Comparison of ENCODE assay signal across 16 mouse cellular contexts in genomic region chr19:4749975-4750374, GRCm38 (mm10). TPM values are rescaled to one million over a fixed set of nuclear protein-coding genes. Genes with fewer than 3 reads are reported as not detected.
"Had no signal": no experiment of that assay in that cellular context is flagged by ENCODE, and none has a peak within 500 bp of the region (broad histone marks: within the 10 kb centered on the region; RNA-seq: fewer than 3 reads in every experiment).

No protein-coding gene starts in this region.

- H3K9ac ChIP-seq: kidney, embryonic 15.5 days; liver, embryonic 13.5 days; neural tube, embryonic 12.5 days; neural tube, embryonic 15.5 days had no signal

- H3K27me3 ChIP-seq: kidney, embryonic 15.5 days; liver, embryonic 13.5 days; neural tube, embryonic 12.5 days; neural tube, embryonic 15.5 days had no signal

- H3K36me3 ChIP-seq: liver, embryonic 13.5 days had no signal

- H3K9me3 ChIP-seq: kidney, embryonic 15.5 days; liver, embryonic 13.5 days; neural tube, embryonic 12.5 days; neural tube, embryonic 15.5 days had no signal

- H3K4me3 ChIP-seq: kidney, embryonic 15.5 days; liver, embryonic 13.5 days; neural tube, embryonic 12.5 days; neural tube, embryonic 15.5 days had no signal

- DNase-seq: kidney, postnatal 10 days; kidney, postnatal 36 days; left cerebral cortex, postnatal 4 days; liver, embryonic 13.5 days; lung, adult 2 months; lung, postnatal 14 days; lung, postnatal 4 days; midbrain, embryonic 14.5 days; right cerebral cortex, adult 18-20 months; right cerebral cortex, postnatal 14 days; right cerebral cortex, postnatal 4 days; thymus, postnatal 36 days had no signal

- H3K27ac ChIP-seq: kidney, embryonic 15.5 days; liver, embryonic 13.5 days; neural tube, embryonic 12.5 days; neural tube, embryonic 15.5 days had no signal

- H3K4me1 ChIP-seq: liver, embryonic 13.5 days; neural tube, embryonic 12.5 days; neural tube, embryonic 15.5 days had no signal

- H3K4me2 ChIP-seq: kidney, embryonic 15.5 days; liver, embryonic 13.5 days; midbrain, embryonic 11.5 days; neural tube, embryonic 12.5 days; neural tube, embryonic 15.5 days had no signal

RNA-seq across cellular contexts. Expression of gene Gm960, which starts 51.5 kb away (rescaled TPM):
- polyA plus RNA-seq: liver, embryonic 13.5 days had no signal
